Mouse (Mus musculus) lung, postnatal 0 days (tissue): ENCODE results near the gene Kndc1.

Experiments
- CTCF ChIP-seq: IDR thresholded peaks from 2 replicates; pipeline ENCODE4 v1.5.1; 2016; ENCODE audit warnings: antibody characterized with exemption, mild to moderate bottlenecking
- EP300 ChIP-seq: IDR thresholded peaks from 2 replicates; pipeline ENCODE4 v1.6.1; 2016; ENCODE audit warnings: antibody characterized with exemption, mild to moderate bottlenecking, control low read depth

GRCm38 (mm10) chr7:139916345-139916744 lies 21.8 kb downstream of the Kndc1 start:
- TF ChIP-seq CTCF: peak; percentile 33
- no peak for TF ChIP-seq EP300
